Mouse (Mus musculus) brain, embryonic 18.5 days (tissue): ENCODE measurements around the gene Atm.

Experiments used
- DNase-seq: peaks from one replicate; pipeline ENCODE4 v3.0.0-alpha.2; 2012; ENCODE audit warnings: low read depth, low spot score

The Atm gene

DNA sequence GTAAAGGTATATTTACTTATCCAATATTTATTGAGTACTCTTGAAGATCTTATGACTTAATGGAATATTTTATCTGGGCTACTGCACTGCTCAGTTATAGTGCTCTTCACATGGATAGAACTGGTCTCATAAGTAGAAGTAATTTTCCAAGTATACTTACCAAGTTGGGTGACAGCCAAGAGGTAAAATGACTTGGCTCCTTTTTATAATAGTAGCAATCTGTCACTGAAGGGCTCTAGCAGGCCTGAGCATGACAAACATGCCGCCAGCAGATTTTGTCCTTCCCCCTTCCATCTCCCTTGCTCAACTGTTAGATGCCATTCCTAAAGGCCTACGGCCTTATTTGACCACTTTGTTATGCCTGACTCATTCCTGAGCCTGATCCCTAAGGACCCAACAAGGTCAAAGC, 127.6 kb downstream of the Atm start:
- no peak for DNase-seq

GRCm38 (mm10) chr9:53408548-53408947, 128.0 kb downstream of the Atm start:
- DNase-seq: no peak

DNA sequence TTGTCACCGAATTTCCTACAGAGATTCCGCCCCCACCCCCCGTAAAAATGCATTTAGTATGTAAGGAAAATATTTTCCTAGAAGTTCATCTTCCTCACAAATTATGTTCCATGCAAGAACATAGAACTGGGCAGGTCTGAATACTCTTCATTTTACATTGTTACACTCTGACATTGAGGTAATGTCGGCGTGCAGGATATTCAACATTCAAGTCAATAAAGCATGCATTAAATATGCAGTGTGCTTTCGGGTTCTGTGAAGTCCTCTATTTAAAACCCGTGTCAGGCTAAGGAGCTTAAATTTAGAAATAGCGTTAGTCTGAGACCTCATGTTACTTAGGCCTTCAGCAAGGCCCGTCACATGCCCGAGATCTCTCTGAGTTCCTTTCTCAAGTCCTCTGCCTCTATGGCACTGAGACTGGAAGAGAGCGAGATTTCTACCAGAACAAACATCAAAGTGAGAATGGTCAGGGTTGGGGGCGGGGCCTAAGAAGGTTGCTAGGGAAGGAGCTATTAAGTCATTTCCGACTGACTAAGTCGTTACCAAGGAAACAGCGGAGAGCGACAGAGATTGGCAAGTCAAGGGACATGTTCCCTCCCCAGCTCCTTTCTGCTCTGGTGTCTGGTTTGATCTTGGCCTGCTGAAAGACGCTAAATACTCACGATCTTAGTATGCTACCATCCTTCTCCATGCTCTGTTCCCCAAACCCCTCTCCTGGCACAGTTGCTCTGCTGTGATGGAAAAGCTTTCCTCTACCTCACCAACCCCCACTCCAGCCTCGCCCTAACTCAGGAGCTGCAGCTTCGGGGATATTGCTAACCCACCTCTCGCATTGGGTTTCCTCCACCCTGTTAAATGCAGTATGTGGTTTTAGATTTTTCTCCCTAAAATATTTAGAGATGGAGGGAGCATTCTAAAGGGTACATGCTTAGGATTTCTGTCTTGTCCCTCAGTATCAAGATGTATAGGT, 131.5 kb downstream of the Atm start:
- DNase-seq: peak; percentile 86

GRCm38 (mm10) chr9:53404050-53404752, 132.3 kb downstream of the Atm start:
- no peak for DNase-seq

GRCm38 (mm10) chr9:53402991-53403390, 133.5 kb downstream of the Atm start:
- DNase-seq: no peak

DNA sequence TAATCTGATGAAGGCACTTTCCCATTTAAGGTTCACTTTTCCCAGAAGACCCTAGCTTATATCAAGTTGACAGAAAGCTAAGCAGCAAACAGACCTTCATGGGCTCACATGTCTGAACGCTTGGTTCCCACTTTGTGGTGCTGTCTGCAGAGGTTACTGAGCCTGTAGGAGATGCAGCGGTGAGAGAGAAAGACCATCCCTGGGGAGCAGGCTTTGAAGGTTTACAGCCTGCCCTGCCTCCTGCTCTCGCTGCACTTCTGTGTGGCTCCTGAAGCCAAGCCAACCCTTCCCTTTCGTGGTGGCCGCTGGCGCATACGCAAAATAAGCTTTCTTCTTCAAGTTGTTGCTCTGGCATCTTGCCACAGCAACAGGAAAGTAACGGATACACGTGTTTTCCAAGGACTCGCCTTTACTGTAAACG, 134.2 kb downstream of the Atm start, which contains the start of gene 4930550C14Rik:
Gene 4930550C14Rik (plus strand): TSS at position 35 of the 421 bp plus-strand sequence.
- no peak for DNase-seq

GRCm38 (mm10) chr9:53401146-53401545, 135.4 kb downstream of the Atm start:
- DNase-seq: no peak

DNA sequence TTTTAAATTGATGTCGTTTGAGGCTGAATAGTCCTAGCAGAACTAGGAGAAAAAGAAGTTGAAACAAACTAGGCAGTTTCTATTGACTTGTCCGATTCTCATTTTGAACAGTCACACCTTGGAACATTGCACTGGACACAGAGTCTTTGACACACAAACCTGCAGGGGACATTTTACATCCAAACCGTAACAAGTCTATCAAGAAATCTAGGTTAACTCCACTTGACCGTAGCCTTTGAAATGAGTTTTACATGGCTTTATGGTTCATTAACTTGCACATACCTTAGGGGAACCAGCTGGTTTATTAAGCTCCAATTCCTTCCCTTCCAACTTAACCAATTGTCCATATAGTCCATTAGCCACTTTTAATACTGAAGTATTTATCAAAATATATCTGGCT, 135.8 kb downstream of the Atm start:
- no peak for DNase-seq

DNA sequence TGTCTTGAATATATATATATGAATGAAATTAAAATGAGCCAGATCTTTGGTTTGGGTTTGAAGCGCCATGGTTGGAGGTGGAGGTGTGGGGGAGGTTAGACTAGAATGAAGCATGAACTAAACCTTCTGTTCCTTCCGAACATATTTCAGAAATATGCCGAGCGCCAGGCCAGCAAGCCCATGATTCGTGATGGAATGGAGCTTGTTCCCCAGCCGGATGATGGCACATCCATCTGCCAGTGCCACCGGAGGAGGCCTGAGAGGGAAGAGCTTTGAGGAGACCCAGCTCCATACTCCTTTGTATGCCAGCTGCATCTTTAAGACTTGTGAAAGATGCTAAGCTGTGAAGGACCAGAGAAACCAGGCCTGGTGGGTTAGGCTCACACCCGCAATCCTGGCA, 137.0 kb downstream of the Atm start:
- DNase-seq: no peak

DNA sequence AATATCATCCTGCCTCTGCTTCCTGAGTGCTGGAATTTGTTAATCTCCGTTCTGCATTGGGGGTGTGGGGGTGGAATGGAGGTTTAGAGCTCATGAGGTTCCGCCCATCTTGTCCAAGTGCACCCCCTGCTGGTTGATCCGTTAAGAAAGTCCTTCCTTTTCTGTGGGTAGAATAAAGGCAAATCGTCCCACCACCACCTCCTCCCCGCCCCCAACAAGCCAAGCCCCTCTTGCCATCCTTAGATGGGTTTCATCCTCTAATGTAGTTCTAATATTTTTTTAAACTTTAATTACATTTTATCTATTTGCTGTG, 138.2 kb downstream of the Atm start:
- no peak for DNase-seq

- DNase-seq: no peak
Observed at GRCm38 (mm10) chr9:53397685-53398387, 138.7 kb downstream of the Atm start.

GRCm38 (mm10) chr9:53390136-53390535, 146.4 kb downstream of the Atm start:
- no peak for DNase-seq
